Mouse (Mus musculus) midbrain, embryonic 15.5 days (tissue): Measurements from ENCODE around the gene Pygl. TPM values are rescaled to one million over a fixed set of nuclear protein-coding genes. Genes with fewer than 3 reads are reported as not detected.

Source experiments
- ATAC-seq: fragments of 200-750 bp; cut with Nextera tagmentation; replicated peaks from 2 replicates; pipeline ENCODE4 v1.8.0; 2017; ENCODE audit warnings: moderate TSS enrichment
- H3K27ac ChIP-seq: fragments of 300-500 bp; sonication (generic); 2 replicates; pipeline ENCODE4 v1.5.1; 2015; ENCODE audit warnings: mild to moderate bottlenecking, inconsistent platforms
- H3K27me3 ChIP-seq: fragments of 300-500 bp; sonication (generic); replicated peaks from 2 replicates; pipeline ENCODE4 v1.6.1; 2015; ENCODE audit warnings: inconsistent platforms
- H3K36me3 ChIP-seq: fragments of 300-500 bp; sonication (generic); replicated peaks from 2 replicates; pipeline ENCODE4 v1.6.1; 2015; ENCODE audit warnings: inconsistent platforms
- H3K4me1 ChIP-seq: fragments of 300-500 bp; sonication (generic); 2 replicates; pipeline ENCODE4 v1.6.1; 2015; ENCODE audit warnings: inconsistent platforms
- H3K4me2 ChIP-seq: fragments of 300-500 bp; sonication (generic); 2 replicates; pipeline ENCODE4 v1.6.1; 2015; ENCODE audit warnings: inconsistent platforms, mild to moderate bottlenecking, moderate library complexity
- H3K4me3 ChIP-seq: fragments of 300-500 bp; sonication (generic); 2 replicates; pipeline ENCODE4 v1.5.1; 2015; ENCODE audit warnings: mild to moderate bottlenecking, inconsistent platforms
- H3K9ac ChIP-seq: fragments of 300-500 bp; sonication (generic); 2 replicates; pipeline ENCODE4 v1.6.1; 2015; ENCODE audit warnings: mild to moderate bottlenecking, inconsistent platforms
- H3K9me3 ChIP-seq: fragments of 300-500 bp; sonication (generic); 2 replicates; pipeline ENCODE4 v1.6.1; 2016; ENCODE audit warnings: inconsistent platforms
- WGBS: fragments of 180-500 bp; shearing (Covaris S2); methylation state at CpG from one replicate; pipeline ENCODE4 v1.1.7; 2015; ENCODE audit warnings: mixed read lengths; 5-methylcytosine and 5-hydroxymethylcytosine counted together
- polyA plus RNA-seq: library from polyadenylated mRNA; unstranded; fragments of >200 nt; fragmentation: Nextera tagmentation; extraction: Ambion mirVana; gene quantifications from 2 replicates; pipeline ENCODE4 v1.2.1, GENCODE M21; 2015

Gene Pygl
- polyA plus RNA-seq = 8.6 and 9.1 TPM in 2 replicates

GRCm38 (mm10) chr12:70231294-70231693 is at the start of gene Pygl:
TSS of gene Pygl (minus strand) at chr12:70231488.
- Histone ChIP-seq H3K9me3 (no peaks in the 10 kb centered on the region), H3K9ac (no peak within 1 kb of the TSS), H3K4me3 (no peak within 1 kb of the TSS), H3K4me1 (peaks cover 23% of the 10 kb centered on the region), H3K27ac (no peak within 1 kb of the TSS), H3K4me2 (no peak within 1 kb of the TSS), H3K36me3 (no peaks in the 10 kb centered on the region), H3K27me3 (peaks cover 5% of the 10 kb centered on the region; the same call in 1 of the 2 replicates)
- no peak for ATAC-seq
- 72% methylated on average over 2 of the region's 2 CpGs for WGBS

- WGBS = 91% methylated on average over 2 of the region's 2 CpGs
- Histone ChIP-seq H3K4me1 (no peaks in the 10 kb centered on the region), H3K27me3 (no peaks in the 10 kb centered on the region), H3K9ac (no peak overlapping the region), H3K36me3 (peaks cover 20% of the 10 kb centered on the region; the same call in 1 of the 2 replicates), H3K9me3 (no peaks in the 10 kb centered on the region), H3K4me2 (no peak overlapping the region), H3K4me3 (no peak overlapping the region), H3K27ac (no peak overlapping the region)
- no peak for ATAC-seq
Observed at GRCm38 (mm10) chr12:70280930-70281329, 49.6 kb upstream of the Pygl start.

GRCm38 (mm10) chr12:70280381-70280780 is 49.1 kb upstream of the Pygl start:
- H3K4me3 ChIP-seq = no peak overlapping the region
- no peak overlapping the region for H3K27ac ChIP-seq
- H3K9ac ChIP-seq = no peak overlapping the region
- H3K4me2 ChIP-seq = no peak overlapping the region
- no peaks in the 10 kb centered on the region for H3K9me3 ChIP-seq
- WGBS = 90% methylated on average over 10 of the region's 10 CpGs
- no peak for ATAC-seq
- H3K27me3 ChIP-seq = no peaks in the 10 kb centered on the region
- no peaks in the 10 kb centered on the region for H3K4me1 ChIP-seq
- H3K36me3 ChIP-seq = peaks cover 20% of the 10 kb centered on the region; the same call in 1 of the 2 replicates

- Histone ChIP-seq H3K27ac (no peak overlapping the region), H3K9ac (no peak overlapping the region), H3K9me3 (no peaks in the 10 kb centered on the region), H3K36me3 (peaks cover 20% of the 10 kb centered on the region; the same call in 1 of the 2 replicates), H3K4me2 (no peak overlapping the region), H3K4me1 (no peaks in the 10 kb centered on the region), H3K4me3 (no peak overlapping the region), H3K27me3 (no peaks in the 10 kb centered on the region)
- ATAC-seq = 0 out of 2 replicates have a peak, but pooled peaks have one; percentile 33
- 74% methylated on average over 12 of the region's 12 CpGs for WGBS
Observed at GRCm38 (mm10) chr12:70277071-70277939, 46.0 kb upstream of the Pygl start.

- H3K27me3 ChIP-seq = no peaks in the 10 kb centered on the region
- H3K27ac ChIP-seq = no peak overlapping the region
- H3K9me3 ChIP-seq = no peaks in the 10 kb centered on the region
- H3K4me3 ChIP-seq = no peak overlapping the region
- WGBS = 59% methylated on average over 6 of the region's 6 CpGs
- H3K4me1 ChIP-seq = no peaks in the 10 kb centered on the region
- no peak for ATAC-seq
- no peak overlapping the region for H3K9ac ChIP-seq
- H3K4me2 ChIP-seq = no peak overlapping the region
- peaks cover 12% of the 10 kb centered on the region for H3K36me3 ChIP-seq
Observed at GRCm38 (mm10) chr12:70269724-70270123, 38.4 kb upstream of the Pygl start.

- H3K9me3 ChIP-seq = no peaks in the 10 kb centered on the region
- H3K36me3 ChIP-seq = peaks cover 12% of the 10 kb centered on the region
- no peak overlapping the region for H3K27ac ChIP-seq
- H3K4me3 ChIP-seq = no peak overlapping the region
- no peaks in the 10 kb centered on the region for H3K4me1 ChIP-seq
- H3K9ac ChIP-seq = no peak overlapping the region
- no peaks in the 10 kb centered on the region for H3K27me3 ChIP-seq
- no peak overlapping the region for H3K4me2 ChIP-seq
- 88% methylated on average over 9 of the region's 9 CpGs for WGBS
- ATAC-seq = no peak
Observed at GRCm38 (mm10) chr12:70267314-70267713, 36.0 kb upstream of the Pygl start.

- Histone ChIP-seq H3K4me2 (no peak overlapping the region), H3K27me3 (no peaks in the 10 kb centered on the region), H3K4me1 (no peaks in the 10 kb centered on the region), H3K9me3 (no peaks in the 10 kb centered on the region), H3K9ac (no peak overlapping the region), H3K4me3 (no peak overlapping the region), H3K27ac (no peak overlapping the region), H3K36me3 (peaks cover 8% of the 10 kb centered on the region)
- no peak for ATAC-seq
- WGBS = 46% methylated on average over 8 of the region's 8 CpGs
Observed at GRCm38 (mm10) chr12:70266494-70266931, 35.2 kb upstream of the Pygl start.

- H3K9me3 ChIP-seq = no peaks in the 10 kb centered on the region
- H3K27ac ChIP-seq = no peak overlapping the region
- H3K4me3 ChIP-seq = no peak overlapping the region
- H3K27me3 ChIP-seq = no peaks in the 10 kb centered on the region
- H3K36me3 ChIP-seq = peaks cover 8% of the 10 kb centered on the region; the same call in 1 of the 2 replicates
- H3K4me2 ChIP-seq = no peak overlapping the region
- ATAC-seq = no peak
- H3K9ac ChIP-seq = no peak overlapping the region
- H3K4me1 ChIP-seq = no peaks in the 10 kb centered on the region
- WGBS = 22% methylated on average over 7 of the region's 7 CpGs
Observed at GRCm38 (mm10) chr12:70263721-70264120, 32.4 kb upstream of the Pygl start.

GRCm38 (mm10) chr12:70262271-70262953 is 31.1 kb upstream of the Pygl start:
- Histone ChIP-seq H3K4me1 (no peaks in the 10 kb centered on the region), H3K36me3 (no peaks in the 10 kb centered on the region), H3K9ac (no peak overlapping the region), H3K9me3 (no peaks in the 10 kb centered on the region), H3K4me2 (no peak overlapping the region), H3K4me3 (no peak overlapping the region), H3K27ac (no peak overlapping the region), H3K27me3 (no peaks in the 10 kb centered on the region)
- no peak for ATAC-seq
- 95% methylated on average over 17 of the region's 17 CpGs for WGBS

GRCm38 (mm10) chr12:70251210-70251884 is 20.1 kb upstream of the Pygl start:
- no peaks in the 10 kb centered on the region for H3K36me3 ChIP-seq
- no peaks in the 10 kb centered on the region for H3K9me3 ChIP-seq
- no peaks in the 10 kb centered on the region for H3K27me3 ChIP-seq
- no peak overlapping the region for H3K27ac ChIP-seq
- H3K9ac ChIP-seq = no peak overlapping the region
- no peak overlapping the region for H3K4me2 ChIP-seq
- ATAC-seq = no peak
- WGBS = 81% methylated on average over 15 of the region's 15 CpGs
- peaks cover 30% of the 10 kb centered on the region for H3K4me1 ChIP-seq
- no peak overlapping the region for H3K4me3 ChIP-seq

- H3K9me3 ChIP-seq = no peaks in the 10 kb centered on the region
- no peak overlapping the region for H3K4me3 ChIP-seq
- WGBS = 50% methylated on average over 10 of the region's 10 CpGs
- peaks cover 27% of the 10 kb centered on the region for H3K4me1 ChIP-seq
- H3K27ac ChIP-seq = peak overlapping the region; percentile 73
- no peaks in the 10 kb centered on the region for H3K27me3 ChIP-seq
- ATAC-seq = peak; percentile 10; the same call in 1 of the 2 replicates
- H3K36me3 ChIP-seq = no peaks in the 10 kb centered on the region
- no peak overlapping the region for H3K4me2 ChIP-seq
- H3K9ac ChIP-seq = no peak overlapping the region
Observed at GRCm38 (mm10) chr12:70249616-70250157, 18.4 kb upstream of the Pygl start.
